Mouse (Mus musculus): ENCODE measurements around the gene Fgfr2. TPM values are rescaled to one million over a fixed set of nuclear protein-coding genes. Genes with fewer than 3 reads are reported as not detected.
A peak's percentile ranks its signal among the peaks of the same experiment; 100 is the strongest.
"Not testable (repeated sequence)": the region's sequence is repeated elsewhere in the genome, so short reads cannot be mapped to it uniquely, and the experiment has no call there.

The Fgfr2 gene
- polyA plus RNA-seq, 1 experiment from 2014 or later, result 34.1 TPM

DNA sequence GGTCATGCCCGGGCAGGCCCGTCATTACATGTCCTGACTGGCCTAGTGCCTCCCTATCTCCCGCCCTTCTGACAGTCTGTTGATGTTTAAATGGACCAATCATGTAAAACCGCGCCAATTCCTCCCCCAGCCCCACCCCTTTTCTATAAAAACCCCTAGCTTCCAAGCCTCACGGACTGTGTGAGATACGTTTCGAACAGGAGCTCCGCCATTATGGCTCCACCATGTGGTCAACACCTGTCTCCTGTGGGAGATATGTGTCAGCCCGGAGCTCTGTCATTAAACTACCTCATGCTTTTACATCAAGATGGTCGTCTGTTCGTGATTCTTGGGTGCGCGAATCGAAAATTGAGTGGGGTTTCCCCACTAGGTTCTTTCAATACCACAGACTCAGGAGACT is 2592.0 kb downstream of the Fgfr2 start:
- H3K36me3 ChIP-seq, result peaks cover 45% of the 10 kb centered on the region

DNA sequence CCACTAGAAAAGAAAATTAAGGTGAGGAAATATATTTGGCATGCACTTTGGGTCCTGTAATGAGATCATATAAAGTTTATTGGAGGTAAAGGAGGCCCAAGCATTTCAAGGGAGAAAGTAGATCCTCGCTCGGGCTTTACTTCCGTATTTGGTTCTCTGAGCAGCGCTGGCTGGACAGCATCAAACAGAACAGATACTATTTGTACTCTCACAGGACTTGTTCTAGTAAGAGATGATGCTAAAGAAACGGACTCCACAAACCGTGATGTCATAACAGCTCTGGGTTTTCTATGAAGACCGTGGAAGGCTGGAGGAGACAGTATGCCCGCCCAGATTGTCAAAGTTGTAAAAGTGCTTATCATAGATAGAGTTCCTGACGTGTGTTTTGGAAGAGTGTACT is 2595.8 kb downstream of the Fgfr2 start:
- Histone ChIP-seq H3K9me3 (replicated peaks) (no peaks in the 10 kb centered on the region), H3K4me1 (replicated peaks) (peaks cover 5% of the 10 kb centered on the region; the same call in 1 of the 2 replicates), H3K9ac (no peak overlapping the region), H3K27ac (ENCODE audit: poor library complexity, severe bottlenecking) (no peak overlapping the region), H3K4me3 (no peak overlapping the region), H3K36me3 (peaks cover 16% of the 10 kb centered on the region), H3K4me2 (no peak overlapping the region), H3K27me3 (replicated peaks) (no peaks in the 10 kb centered on the region)
- ATAC-seq (ENCODE audit: insufficient number of reproducible peaks, low FRiP score), result no peak
- WGBS, result 66% methylated on average over 9 of the region's 9 CpGs

More for the DNA sequence above, 2592.0 kb downstream of the Fgfr2 start:
- not testable (repeated sequence) for H3K9me3 ChIP-seq (replicated peaks); H3K4me2 ChIP-seq; H3K9ac ChIP-seq; H3K27me3 ChIP-seq (replicated peaks); H3K27ac ChIP-seq (ENCODE audit: poor library complexity, severe bottlenecking); ATAC-seq (ENCODE audit: insufficient number of reproducible peaks, low FRiP score); H3K4me3 ChIP-seq
- WGBS, result 94% methylated on average over 15 of the region's 15 CpGs
- H3K4me1 ChIP-seq (replicated peaks), result peaks cover 11% of the 10 kb centered on the region

DNA sequence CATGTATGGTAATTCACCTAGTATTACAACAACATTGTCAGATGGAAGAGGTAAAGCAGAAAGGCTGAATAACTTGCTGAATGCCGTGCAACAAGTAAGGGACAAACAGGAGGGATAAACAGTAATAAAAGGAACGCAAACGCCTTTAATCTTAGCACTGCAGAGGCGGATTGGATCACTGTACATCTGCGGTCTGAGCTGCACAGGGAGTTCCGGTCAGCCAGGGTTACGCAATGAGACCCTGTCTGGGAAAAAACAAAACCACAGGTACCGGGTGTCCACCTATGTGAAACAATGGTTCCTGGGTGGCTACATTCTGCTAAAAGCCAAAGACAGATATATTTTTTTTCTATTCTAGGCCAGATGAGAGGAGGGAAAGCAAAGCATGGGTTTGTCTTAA is 2599.7 kb downstream of the Fgfr2 start:
- Histone ChIP-seq H3K27me3 (replicated peaks) (no peaks in the 10 kb centered on the region), H3K4me2 (no peak overlapping the region), H3K4me3 (no peak overlapping the region), H3K36me3 (no peaks in the 10 kb centered on the region), H3K27ac (ENCODE audit: poor library complexity, severe bottlenecking) (no peak overlapping the region), H3K9ac (no peak overlapping the region), H3K9me3 (replicated peaks) (no peaks in the 10 kb centered on the region; the same call in 1 of the 2 replicates), H3K4me1 (replicated peaks) (peaks cover 13% of the 10 kb centered on the region)
- ATAC-seq (ENCODE audit: insufficient number of reproducible peaks, low FRiP score), result no peak
- 84% methylated on average over 8 of the region's 8 CpGs for WGBS

DNA sequence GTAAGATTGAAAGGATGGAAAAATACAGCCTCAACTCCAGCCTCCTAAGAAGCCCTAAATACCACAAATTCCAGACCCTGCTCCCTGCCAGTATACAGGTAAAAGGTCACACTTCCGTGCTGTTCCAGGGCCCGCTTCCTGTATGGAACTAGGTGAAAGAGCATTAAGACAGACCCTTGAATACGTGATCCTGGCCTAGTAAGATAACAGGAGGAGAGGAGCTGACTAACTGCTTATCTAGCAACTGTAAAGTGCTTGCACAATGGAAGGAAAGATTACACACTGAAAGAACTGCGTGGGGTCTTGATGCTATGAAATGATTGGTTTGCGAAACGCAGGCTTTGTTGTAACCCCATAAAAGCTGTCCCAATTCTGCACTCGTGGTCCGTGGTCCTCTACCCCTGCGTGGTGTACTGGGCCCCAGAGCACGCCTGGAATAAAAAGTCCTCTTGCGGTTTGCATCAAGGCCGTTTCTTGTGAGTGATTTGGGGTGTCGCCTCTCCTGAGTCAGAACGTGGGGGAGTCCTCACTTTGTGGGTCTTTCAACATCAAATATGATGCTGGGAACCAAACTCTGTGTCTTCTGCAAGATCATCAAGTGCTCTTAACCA is 2602.2 kb downstream of the Fgfr2 start:
- Histone ChIP-seq H3K36me3 (no peaks in the 10 kb centered on the region), H3K4me3 (no peak overlapping the region), H3K27me3 (replicated peaks) (no peaks in the 10 kb centered on the region), H3K27ac (ENCODE audit: poor library complexity, severe bottlenecking) (peak overlapping the region; percentile 99; the same call in 1 of the 2 replicates), H3K9me3 (replicated peaks) (no peaks in the 10 kb centered on the region; the same call in 1 of the 2 replicates), H3K4me2 (0 out of 2 replicates have a peak overlapping the region, but pooled peaks have one; percentile 1), H3K4me1 (replicated peaks) (peaks cover 19% of the 10 kb centered on the region), H3K9ac (no peak overlapping the region)
- 70% methylated on average over 14 of the region's 14 CpGs for WGBS
- no peak for ATAC-seq (ENCODE audit: insufficient number of reproducible peaks, low FRiP score)

DNA sequence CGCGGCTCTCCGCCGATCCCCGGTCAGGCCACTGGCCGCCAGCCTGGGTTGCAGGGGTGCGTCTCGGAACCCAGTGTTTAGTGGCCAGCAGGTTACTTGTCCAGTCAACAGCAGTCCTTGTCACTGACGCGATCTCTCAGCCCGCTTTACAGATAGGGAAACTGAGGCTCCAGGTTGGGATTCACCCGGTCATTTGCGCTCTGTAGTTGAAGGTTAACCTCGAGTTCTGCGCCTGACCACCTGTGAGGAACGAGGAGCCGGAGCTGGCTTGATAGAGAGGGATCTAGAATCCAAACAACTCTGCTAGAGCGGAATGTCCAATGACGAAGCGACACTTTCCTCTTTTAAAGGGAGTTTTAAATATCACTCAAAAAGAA is 2603.1 kb downstream of the Fgfr2 start, which contains the start of gene Ate1:
Ate1 (minus strand) TSS at position 321 of the 377 bp plus-strand sequence.
- ATAC-seq (ENCODE audit: insufficient number of reproducible peaks, low FRiP score), result no peak
- WGBS, result 20% methylated on average over 20 of the region's 20 CpGs

DNA sequence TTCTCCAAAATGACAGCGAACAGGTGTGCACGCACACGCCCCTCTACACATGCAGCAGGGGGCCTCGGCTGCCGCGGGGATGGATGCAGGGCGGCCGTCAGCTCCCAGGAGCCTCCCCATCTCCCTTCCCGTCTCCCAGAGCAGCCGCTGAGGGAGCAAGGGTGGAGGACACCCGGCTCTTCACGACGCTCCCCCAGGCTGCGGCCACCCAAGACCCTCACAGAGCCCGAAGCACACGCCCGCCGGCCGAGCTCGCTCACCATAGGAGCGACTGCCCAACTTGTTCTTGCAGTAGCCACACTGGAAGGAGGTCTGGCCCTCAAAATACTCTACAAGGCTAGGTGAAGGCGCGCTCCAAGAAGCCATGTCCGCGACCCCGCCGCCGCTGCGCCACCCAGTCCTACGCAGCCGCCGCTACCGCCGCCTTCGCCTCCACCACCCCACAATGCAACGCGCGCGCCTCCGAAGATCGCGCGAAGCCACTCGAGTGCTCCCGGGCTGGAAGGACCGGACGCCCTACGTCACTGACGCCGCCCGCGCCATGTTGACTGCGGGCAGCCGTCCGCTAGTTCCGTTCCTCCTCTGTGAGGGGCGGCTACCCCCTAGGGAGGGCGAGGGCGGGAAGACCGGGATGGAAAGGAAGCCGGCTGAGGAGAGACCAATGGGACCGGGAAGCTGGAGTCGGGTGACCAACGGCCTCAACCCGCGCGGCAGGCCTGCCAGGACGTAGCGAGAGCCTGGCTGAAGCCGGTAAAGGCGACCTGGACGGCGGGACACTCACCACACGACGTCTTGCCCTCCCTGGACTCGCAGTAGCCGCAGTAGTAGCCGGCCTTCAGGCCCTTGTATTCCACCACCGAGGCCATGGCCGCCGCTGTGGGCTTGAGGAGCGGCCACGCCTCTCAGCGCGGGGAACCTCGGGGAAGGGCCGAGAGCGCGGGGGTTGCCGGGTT is 2603.8 kb downstream of the Fgfr2 start:
- under 1% methylated on average over 90 of the region's 90 CpGs for WGBS
- no peaks in the 10 kb centered on the region for H3K27me3 ChIP-seq (replicated peaks)
- ATAC-seq (ENCODE audit: insufficient number of reproducible peaks, low FRiP score), result peak; percentile 96
- H3K9me3 ChIP-seq (replicated peaks), result no peaks in the 10 kb centered on the region; the same call in 1 of the 2 replicates
- H3K27ac ChIP-seq (ENCODE audit: poor library complexity, severe bottlenecking), result peak overlapping the region; percentile 99
- peaks cover 9% of the 10 kb centered on the region for H3K36me3 ChIP-seq
- H3K9ac ChIP-seq, result peak overlapping the region; percentile 89
- H3K4me3 ChIP-seq, result peak overlapping the region; percentile 90
- H3K4me1 ChIP-seq (replicated peaks), result peaks cover 19% of the 10 kb centered on the region
- peak overlapping the region; percentile 68 for H3K4me2 ChIP-seq

More for the DNA sequence above, 2603.1 kb downstream of the Fgfr2 start, which contains the start of gene Ate1:
- Histone ChIP-seq H3K36me3 (peaks cover 4% of the 10 kb centered on the region), H3K9me3 (replicated peaks) (no peaks in the 10 kb centered on the region; the same call in 1 of the 2 replicates), H3K4me1 (replicated peaks) (peaks cover 19% of the 10 kb centered on the region), H3K4me2 (peak within 1 kb of the TSS; percentile 68), H3K9ac (peak within 1 kb of the TSS; percentile 89), H3K4me3 (peak within 1 kb of the TSS; percentile 90), H3K27ac (ENCODE audit: poor library complexity, severe bottlenecking) (peak within 1 kb of the TSS; percentile 99), H3K27me3 (replicated peaks) (no peaks in the 10 kb centered on the region)

DNA sequence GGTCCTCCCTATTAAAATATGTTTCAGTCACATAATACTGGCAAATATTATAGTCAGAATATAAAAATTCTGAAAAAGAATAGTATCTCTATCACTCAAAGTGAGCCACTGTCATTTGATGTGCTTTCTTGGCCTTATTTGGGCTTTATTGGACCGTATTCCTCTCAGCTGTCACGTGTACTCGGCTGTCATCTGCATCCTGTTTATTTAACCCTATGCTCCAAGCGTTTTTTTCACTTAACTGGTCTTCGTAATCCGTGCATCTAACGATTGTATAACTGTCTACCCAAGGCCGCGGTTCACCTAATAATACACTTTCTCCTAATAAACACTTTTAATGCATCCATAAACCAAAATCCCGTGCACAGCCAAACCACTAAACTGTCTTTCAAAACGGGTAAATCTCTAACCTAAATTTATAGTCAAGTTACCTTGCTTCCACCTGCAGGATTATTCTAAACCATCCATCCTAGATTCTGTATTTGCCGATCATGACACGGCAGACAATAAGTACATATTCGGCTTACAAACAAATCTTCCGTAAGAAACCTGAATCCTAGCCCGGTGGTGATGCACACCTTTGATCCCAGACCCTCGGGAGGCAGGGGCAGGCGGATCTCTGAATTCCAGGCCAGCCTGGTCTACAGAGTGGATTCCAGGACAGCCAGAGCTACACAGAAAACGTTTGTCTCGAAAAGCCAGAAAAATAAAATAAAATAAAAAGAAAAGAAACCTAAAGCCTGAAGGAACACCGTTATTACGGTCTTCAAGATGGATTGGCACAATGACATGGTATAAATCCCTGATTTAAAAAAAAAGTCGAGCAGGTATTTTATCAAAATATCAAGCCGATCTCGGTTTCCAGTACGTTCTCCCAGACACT is 2604.7 kb downstream of the Fgfr2 start:
- ATAC-seq (ENCODE audit: insufficient number of reproducible peaks, low FRiP score), result no peak
- WGBS, result 38% methylated on average over 26 of the region's 26 CpGs
- H3K27ac ChIP-seq (ENCODE audit: poor library complexity, severe bottlenecking), result peak overlapping the region; percentile 99
- no peaks in the 10 kb centered on the region; the same call in 1 of the 2 replicates for H3K9me3 ChIP-seq (replicated peaks)
- H3K4me1 ChIP-seq (replicated peaks), result peaks cover 19% of the 10 kb centered on the region
- peak overlapping the region; percentile 68 for H3K4me2 ChIP-seq
- H3K36me3 ChIP-seq, result peaks cover 15% of the 10 kb centered on the region
- H3K4me3 ChIP-seq, result peak overlapping the region; percentile 90
- no peaks in the 10 kb centered on the region for H3K27me3 ChIP-seq (replicated peaks)
- H3K9ac ChIP-seq, result peak overlapping the region; percentile 89

DNA sequence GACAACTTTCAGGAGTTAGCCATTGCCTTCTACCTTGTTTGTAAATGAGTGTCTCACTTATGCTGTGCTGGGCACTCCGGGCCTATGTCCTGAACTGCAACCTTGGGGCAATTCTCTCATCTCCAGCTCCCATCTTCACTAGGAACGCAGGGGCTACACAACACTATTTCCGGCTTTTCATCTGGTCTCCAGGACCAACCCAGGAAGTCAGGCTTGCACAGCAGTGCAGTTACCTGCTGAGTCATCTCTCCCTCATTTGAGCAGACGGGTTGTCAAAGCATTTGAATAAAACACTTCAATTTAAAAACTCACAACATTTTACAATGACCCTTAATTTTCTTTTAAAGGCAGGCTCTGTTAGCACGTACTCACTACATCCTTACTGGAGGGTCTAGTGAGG is 2612.9 kb downstream of the Fgfr2 start:
- no peak overlapping the region for H3K4me3 ChIP-seq
- no peak overlapping the region for H3K4me2 ChIP-seq
- H3K27me3 ChIP-seq (replicated peaks), result no peaks in the 10 kb centered on the region
- H3K36me3 ChIP-seq, result peaks cover 62% of the 10 kb centered on the region
- no peaks in the 10 kb centered on the region for H3K4me1 ChIP-seq (replicated peaks)
- H3K9ac ChIP-seq, result no peak overlapping the region
- WGBS, result 88% methylated on average over 5 of the region's 5 CpGs
- no peak overlapping the region for H3K27ac ChIP-seq (ENCODE audit: poor library complexity, severe bottlenecking)
- H3K9me3 ChIP-seq (replicated peaks), result no peaks in the 10 kb centered on the region
- ATAC-seq (ENCODE audit: insufficient number of reproducible peaks, low FRiP score), result no peak

DNA sequence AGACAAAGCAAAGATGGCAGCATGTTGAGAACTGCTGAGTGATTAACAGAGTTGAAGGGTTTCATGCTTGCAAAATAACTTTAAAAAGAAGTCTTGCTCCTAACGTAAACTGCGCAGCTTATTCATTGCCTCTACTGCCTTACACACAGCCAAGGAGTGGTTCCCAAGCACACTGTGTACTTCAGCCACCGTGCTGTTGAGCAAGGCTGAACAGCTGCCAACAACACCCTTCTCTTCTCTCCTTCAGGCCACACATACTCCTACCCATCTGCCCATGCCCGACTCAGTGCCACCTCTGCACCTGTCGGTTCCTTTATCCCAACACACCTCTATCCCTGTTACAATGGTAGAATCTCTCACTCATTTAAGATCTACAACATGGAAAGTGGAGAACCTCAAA is 2620.1 kb downstream of the Fgfr2 start:
- Histone ChIP-seq H3K9me3 (replicated peaks) (no peaks in the 10 kb centered on the region), H3K36me3 (peaks cover 66% of the 10 kb centered on the region), H3K27ac (ENCODE audit: poor library complexity, severe bottlenecking) (no peak overlapping the region), H3K4me3 (no peak overlapping the region), H3K9ac (no peak overlapping the region), H3K27me3 (replicated peaks) (no peaks in the 10 kb centered on the region), H3K4me1 (replicated peaks) (no peaks in the 10 kb centered on the region), H3K4me2 (no peak overlapping the region)
- WGBS, result 95% methylated on average over 5 of the region's 5 CpGs
- ATAC-seq (ENCODE audit: insufficient number of reproducible peaks, low FRiP score), result no peak

DNA sequence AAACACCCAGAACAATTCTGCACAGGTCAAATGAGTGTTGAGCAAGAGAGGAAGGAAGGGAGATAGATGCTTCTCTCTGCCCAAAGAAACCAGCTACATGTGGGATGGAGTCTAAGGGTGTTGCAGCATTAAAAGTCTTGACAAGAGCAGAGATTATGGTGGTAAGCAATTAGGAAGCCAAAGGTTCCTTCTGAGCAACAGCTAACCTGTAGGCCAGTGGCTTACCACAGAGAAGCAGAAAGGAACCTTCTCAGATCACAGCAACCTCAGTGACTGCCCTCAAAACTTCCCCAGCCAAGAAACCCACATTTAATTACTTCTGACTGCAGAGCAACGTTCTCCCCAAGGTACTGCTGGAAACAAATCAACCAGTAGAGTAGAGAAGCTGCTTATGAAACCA is 2621.7 kb downstream of the Fgfr2 start:
- no peak overlapping the region for H3K27ac ChIP-seq (ENCODE audit: poor library complexity, severe bottlenecking)
- no peak overlapping the region for H3K4me2 ChIP-seq
- no peak overlapping the region for H3K9ac ChIP-seq
- peaks cover 4% of the 10 kb centered on the region; the same call in 1 of the 2 replicates for H3K4me1 ChIP-seq (replicated peaks)
- 93% methylated on average over 1 of the region's 1 CpGs for WGBS
- H3K9me3 ChIP-seq (replicated peaks), result no peaks in the 10 kb centered on the region
- H3K27me3 ChIP-seq (replicated peaks), result no peaks in the 10 kb centered on the region
- H3K4me3 ChIP-seq, result no peak overlapping the region
- ATAC-seq (ENCODE audit: insufficient number of reproducible peaks, low FRiP score), result no peak
- H3K36me3 ChIP-seq, result peaks cover 54% of the 10 kb centered on the region
